Mouse (Mus musculus) ES-Bruce4 (cell line): ENCODE data around the gene Ptpn11.

Experiments
- CTCF ChIP-seq: IDR thresholded peaks from one replicate; pipeline ENCODE4 v1.8.1; 2011; ENCODE audit warnings: low read depth, low read length
- EP300 ChIP-seq: IDR thresholded peaks from 2 replicates; pipeline ENCODE4 v1.6.1; 2011; ENCODE audit warnings: low read depth, low read length; ENCODE audit not compliant: insufficient read depth
- POLR2A ChIP-seq: IDR thresholded peaks from one replicate; pipeline ENCODE4 v1.8.1; 2011; ENCODE audit warnings: low read length; ENCODE audit not compliant: insufficient read depth

DNA sequence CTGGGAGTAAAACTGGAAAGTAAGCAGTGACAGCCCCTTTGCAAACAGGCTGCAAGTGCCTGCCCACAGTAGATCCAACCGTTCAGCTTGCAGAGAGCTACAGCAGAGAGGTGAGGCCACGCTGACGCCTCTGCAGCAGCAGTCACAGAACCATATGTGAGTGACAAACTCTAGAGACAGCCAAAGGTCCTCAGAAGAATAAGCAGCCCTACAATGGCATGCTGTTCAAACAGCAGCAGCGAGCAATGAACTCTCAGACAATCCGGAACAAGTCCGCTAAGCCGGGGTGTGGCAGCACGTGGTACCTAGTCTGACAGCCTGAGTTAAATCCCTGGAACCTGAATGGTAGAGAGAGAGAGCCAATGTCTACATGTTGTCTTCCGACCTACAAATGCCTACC, 2.0 kb downstream of the Ptpn11 start:
- TF ChIP-seq EP300: no peak
- TF ChIP-seq CTCF: no peak
- no peak for TF ChIP-seq POLR2A
